Mouse (Mus musculus) myocyte (in vitro differentiated cells): ENCODE data around the gene Cdcp2. TPM values are rescaled to one million over a fixed set of nuclear protein-coding genes. Genes with fewer than 3 reads are reported as not detected.

Source experiments
- H3K27me3 ChIP-seq: one replicate; pipeline ENCODE4 v1.6.1; 2011; ENCODE audit not compliant: control insufficient read depth, insufficient read depth, insufficient read length
- H3K36me3 ChIP-seq: one replicate; pipeline ENCODE4 v1.6.1; 2011; ENCODE audit not compliant: control insufficient read depth, insufficient read depth
- H3K4me2 ChIP-seq: one replicate; pipeline ENCODE4 v1.6.1; 2011; ENCODE audit warnings: low read depth, control low read depth
- H3K4me3 ChIP-seq: one replicate; pipeline ENCODE4 v1.5.1; 2011; ENCODE audit warnings: mild to moderate bottlenecking, control low read depth, moderate library complexity
- H3K79me2 ChIP-seq: one replicate; pipeline ENCODE4 v1.6.1; 2011; ENCODE audit not compliant: control insufficient read depth, insufficient read depth
- H3ac ChIP-seq: one replicate; pipeline ENCODE4 v1.6.1; 2011; ENCODE audit not compliant: control insufficient read depth, insufficient read length
- CEBPB ChIP-seq: IDR thresholded peaks from 2 replicates; pipeline ENCODE4 v1.6.1; 2011; ENCODE audit warnings: mild to moderate bottlenecking, moderate library complexity; ENCODE audit not compliant: poor library complexity, insufficient read depth, severe bottlenecking
- E2F4 ChIP-seq: IDR thresholded peaks from one replicate; pipeline ENCODE4 v1.6.1; 2011; ENCODE audit warnings: mild to moderate bottlenecking, control low read depth, moderate library complexity; ENCODE audit not compliant: insufficient read depth
- MAX ChIP-seq: IDR thresholded peaks from one replicate; pipeline ENCODE4 v1.6.1; 2011; ENCODE audit warnings: low read depth, mild to moderate bottlenecking, control low read depth
- MYOD1 ChIP-seq, 3 experiments: IDR thresholded peaks; one replicate each; pipeline ENCODE4 v1.6.1; 2011; ENCODE audit warnings: control low read depth in 2 of 3, low read depth in 2 of 3, mild to moderate bottlenecking in 2 of 3, moderate library complexity in 1 of 3; ENCODE audit not compliant: insufficient read length in 2 of 3, control insufficient read depth in 1 of 3
- MYOG ChIP-seq, 3 experiments: IDR thresholded peaks; one replicate each; pipeline ENCODE4 v1.6.1; 2011; ENCODE audit warnings: control low read depth in 2 of 3, low read depth in 2 of 3, mild to moderate bottlenecking in 2 of 3; ENCODE audit not compliant: insufficient read length in 2 of 3, control insufficient read depth in 1 of 3, insufficient read depth in 1 of 3
- POLR2A ChIP-seq: IDR thresholded peaks from one replicate; pipeline ENCODE4 v1.6.1; 2011; ENCODE audit warnings: low read depth, mild to moderate bottlenecking, control low read depth, moderate library complexity; ENCODE audit not compliant: insufficient read length
- POLR2AphosphoS2 ChIP-seq: IDR thresholded peaks from one replicate; pipeline ENCODE4 v1.6.1; 2011; ENCODE audit warnings: low read depth, control low read depth; ENCODE audit not compliant: insufficient read length
- REST ChIP-seq: IDR thresholded peaks from one replicate; pipeline ENCODE4 v1.6.1; 2011; ENCODE audit warnings: mild to moderate bottlenecking, control low read depth, moderate library complexity; ENCODE audit not compliant: insufficient read depth, insufficient read length
- SRF ChIP-seq: IDR thresholded peaks from one replicate; pipeline ENCODE4 v1.6.1; 2011; ENCODE audit warnings: low read depth; ENCODE audit not compliant: control insufficient read depth, insufficient read length
- TCF12 ChIP-seq: IDR thresholded peaks from one replicate; pipeline ENCODE4 v1.6.1; 2011; ENCODE audit warnings: mild to moderate bottlenecking, control low read depth; ENCODE audit not compliant: poor library complexity, insufficient read depth, severe bottlenecking
- TCF3 ChIP-seq: IDR thresholded peaks from one replicate; pipeline ENCODE4 v1.6.1; 2011; ENCODE audit warnings: low read depth, control low read depth; ENCODE audit not compliant: insufficient read length
- USF1 ChIP-seq: IDR thresholded peaks from one replicate; pipeline ENCODE4 v1.6.1; 2011; ENCODE audit warnings: low read depth, mild to moderate bottlenecking, control low read depth, moderate library complexity
- polyA plus RNA-seq: library from polyadenylated mRNA; unstranded; fragments of >200 nt; fragmentation: generic; extraction: Trizol; gene quantifications from one replicate; pipeline ENCODE4 v1.2.1, GENCODE M21; 2012; ENCODE audit warnings: missing spikeins

Gene Cdcp2
- polyA plus RNA-seq = not detected

DNA sequence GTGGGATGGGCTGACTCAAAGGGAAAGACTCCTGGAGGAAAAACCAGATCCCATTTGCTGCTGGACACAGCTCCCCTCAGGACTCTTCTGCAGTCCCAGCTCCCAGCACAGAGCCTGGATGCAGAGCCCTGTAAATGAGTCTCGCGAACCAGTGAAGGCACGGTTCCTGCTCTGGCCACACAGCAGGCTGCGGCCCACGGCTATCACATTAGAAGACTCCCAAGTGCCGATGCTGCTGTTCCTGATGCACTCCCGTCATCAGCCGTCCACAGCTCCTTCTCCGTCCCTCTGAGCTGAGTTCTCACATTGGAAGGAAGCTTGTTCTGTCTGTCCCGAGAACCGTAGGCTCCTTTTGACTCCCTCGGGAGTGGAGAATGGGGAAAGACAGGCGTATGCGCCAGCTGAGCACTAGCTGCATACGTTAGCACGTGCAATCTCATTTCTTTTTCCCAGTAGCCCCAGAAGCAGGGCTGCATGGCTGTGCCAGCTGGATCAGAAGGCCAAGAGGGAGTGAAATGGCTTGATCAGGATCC is at the start of gene Cdcp2:
TSS of gene Cdcp2 (plus strand) at position 51 of the 533 bp plus-strand sequence.
- TF ChIP-seq REST (no peak), E2F4 (no peak), POLR2A (no peak), TCF12 (no peak), POLR2AphosphoS2 (no peak), CEBPB (no peak), TCF3 (no peak), SRF (no peak), MYOD1 (IDR thresholded peaks at IDR 0.05; ENCODE audit: control insufficient read depth in 1 of 3, insufficient read length in 2 of 3, low read depth in 2 of 3) (no peak), USF1 (no peak), MYOG (IDR thresholded peaks at IDR 0.05; ENCODE audit: control insufficient read depth in 1 of 3, insufficient read depth in 1 of 3, insufficient read length in 2 of 3, low read depth in 2 of 3) (no peak)
- Histone ChIP-seq H3K4me3 (no peak within 1 kb of the TSS), H3K79me2 (no peaks in the 10 kb centered on the region), H3ac (no peak within 1 kb of the TSS), H3K36me3 (no peaks in the 10 kb centered on the region), H3K27me3 (peaks cover 21% of the 10 kb centered on the region), H3K4me2 (no peak within 1 kb of the TSS)

DNA sequence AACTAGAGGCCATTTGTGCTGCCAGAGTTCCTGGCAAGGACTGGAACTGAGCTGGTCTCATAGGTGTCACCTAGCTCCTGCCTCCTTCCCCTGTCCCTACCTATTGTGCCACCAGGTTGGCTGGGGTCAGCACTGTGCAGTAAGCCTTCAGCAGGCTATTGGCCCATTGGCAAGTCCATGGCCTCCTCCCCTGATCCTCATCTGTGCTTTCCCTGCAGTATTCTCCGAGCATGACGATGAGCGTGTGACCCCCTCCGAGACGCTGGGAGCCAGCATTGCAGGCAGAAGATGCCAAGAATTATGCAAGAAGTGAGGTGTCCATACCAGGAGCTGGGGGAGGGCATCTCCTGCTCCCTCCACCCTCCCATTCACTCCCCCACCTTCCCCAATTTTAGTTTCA is 48.9 kb upstream of the Cdcp2 start:
- Histone ChIP-seq H3K79me2 (no peaks in the 10 kb centered on the region), H3K36me3 (peaks cover 16% of the 10 kb centered on the region), H3K4me3 (no peak overlapping the region), H3K4me2 (no peak overlapping the region), H3ac (no peak overlapping the region), H3K27me3 (no peaks in the 10 kb centered on the region)
- TF ChIP-seq USF1 = no peak
- no peak for TF ChIP-seq E2F4
- TF ChIP-seq REST = no peak
- TF ChIP-seq TCF12 = no peak
- no peak for TF ChIP-seq MYOD1 (IDR thresholded peaks at IDR 0.05; ENCODE audit: control insufficient read depth in 1 of 3, insufficient read length in 2 of 3, low read depth in 2 of 3)
- no peak for TF ChIP-seq POLR2AphosphoS2

DNA sequence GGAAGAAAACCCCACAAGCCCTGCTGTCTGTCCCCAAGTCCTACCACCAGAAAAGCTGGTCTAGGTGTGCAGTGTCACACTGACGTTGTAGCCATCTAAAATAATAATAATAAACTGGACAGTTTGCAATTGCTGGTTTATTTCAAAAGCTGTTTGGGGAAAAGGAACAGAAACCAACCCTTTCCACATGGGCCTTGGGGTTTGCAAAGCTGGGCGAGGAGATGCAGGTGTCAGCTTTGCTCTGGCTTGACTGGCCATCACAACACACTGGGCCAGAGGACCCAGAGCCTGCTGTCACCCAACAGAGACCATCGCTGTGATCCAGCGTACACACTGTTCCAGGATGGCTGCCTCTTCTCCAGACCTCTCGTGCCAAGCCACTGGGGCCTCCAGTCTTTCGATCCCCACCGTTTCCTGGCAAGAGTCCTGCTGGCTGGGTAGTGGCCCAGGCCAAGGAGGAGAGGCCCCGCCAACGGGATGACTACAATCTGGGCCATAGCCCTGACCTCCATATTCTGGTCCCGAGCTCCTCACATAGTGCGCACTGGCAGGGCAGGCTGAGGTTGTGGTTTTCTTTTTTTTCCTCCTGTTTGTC is 48.0 kb upstream of the Cdcp2 start:
- H3K4me3 ChIP-seq = no peak overlapping the region
- no peak overlapping the region for H3ac ChIP-seq
- no peak overlapping the region for H3K4me2 ChIP-seq
- H3K27me3 ChIP-seq = no peaks in the 10 kb centered on the region
- H3K79me2 ChIP-seq = no peaks in the 10 kb centered on the region
- H3K36me3 ChIP-seq = peaks cover 16% of the 10 kb centered on the region
- no peak for TF ChIP-seq MYOG (IDR thresholded peaks at IDR 0.05; ENCODE audit: control insufficient read depth in 1 of 3, insufficient read depth in 1 of 3, insufficient read length in 2 of 3, low read depth in 2 of 3)
- no peak for TF ChIP-seq MYOD1 (IDR thresholded peaks at IDR 0.05; ENCODE audit: control insufficient read depth in 1 of 3, insufficient read length in 2 of 3, low read depth in 2 of 3)
- no peak for TF ChIP-seq CEBPB
- no peak for TF ChIP-seq POLR2AphosphoS2
- no peak for TF ChIP-seq POLR2A
- TF ChIP-seq REST = no peak
- TF ChIP-seq MAX = no peak
- TF ChIP-seq E2F4 = no peak
- no peak for TF ChIP-seq SRF
- no peak for TF ChIP-seq USF1
- no peak for TF ChIP-seq TCF3
- TF ChIP-seq TCF12 = no peak

DNA sequence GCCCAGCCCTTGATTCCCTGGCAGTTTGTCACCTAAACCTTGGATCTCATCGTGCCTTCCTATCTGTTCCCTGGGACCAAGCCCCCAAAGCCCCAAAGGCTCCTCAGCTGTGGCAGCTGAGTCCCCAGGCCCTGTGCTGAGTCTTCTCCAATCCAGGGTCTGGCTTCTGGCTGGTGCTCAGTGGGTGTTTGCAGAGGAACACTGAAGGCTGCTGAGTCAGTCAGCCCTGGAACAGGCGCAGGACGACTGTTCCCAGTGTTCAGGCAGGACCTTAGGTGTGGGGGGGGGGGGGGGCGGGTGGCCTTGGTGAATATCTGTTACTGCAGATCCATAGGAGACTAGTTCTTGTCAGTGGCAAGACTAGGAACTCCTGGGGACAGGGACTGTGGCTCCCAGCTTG is 44.8 kb upstream of the Cdcp2 start:
- Histone ChIP-seq H3ac (no peak overlapping the region), H3K4me3 (no peak overlapping the region), H3K4me2 (no peak overlapping the region), H3K79me2 (no peaks in the 10 kb centered on the region), H3K27me3 (no peaks in the 10 kb centered on the region), H3K36me3 (peaks cover 14% of the 10 kb centered on the region)
- TF ChIP-seq REST = no peak
- TF ChIP-seq E2F4 = no peak
- TF ChIP-seq MYOD1 (IDR thresholded peaks at IDR 0.05; ENCODE audit: control insufficient read depth in 1 of 3, insufficient read length in 2 of 3, low read depth in 2 of 3) = no peak
- TF ChIP-seq TCF3 = no peak
- TF ChIP-seq MAX = no peak
- no peak for TF ChIP-seq USF1
- no peak for TF ChIP-seq POLR2A
- no peak for TF ChIP-seq MYOG (IDR thresholded peaks at IDR 0.05; ENCODE audit: control insufficient read depth in 1 of 3, insufficient read depth in 1 of 3, insufficient read length in 2 of 3, low read depth in 2 of 3)
- TF ChIP-seq SRF = no peak
